8 mouse cellular contexts compared by ENCODE assay signal in the genomic region with DNA sequence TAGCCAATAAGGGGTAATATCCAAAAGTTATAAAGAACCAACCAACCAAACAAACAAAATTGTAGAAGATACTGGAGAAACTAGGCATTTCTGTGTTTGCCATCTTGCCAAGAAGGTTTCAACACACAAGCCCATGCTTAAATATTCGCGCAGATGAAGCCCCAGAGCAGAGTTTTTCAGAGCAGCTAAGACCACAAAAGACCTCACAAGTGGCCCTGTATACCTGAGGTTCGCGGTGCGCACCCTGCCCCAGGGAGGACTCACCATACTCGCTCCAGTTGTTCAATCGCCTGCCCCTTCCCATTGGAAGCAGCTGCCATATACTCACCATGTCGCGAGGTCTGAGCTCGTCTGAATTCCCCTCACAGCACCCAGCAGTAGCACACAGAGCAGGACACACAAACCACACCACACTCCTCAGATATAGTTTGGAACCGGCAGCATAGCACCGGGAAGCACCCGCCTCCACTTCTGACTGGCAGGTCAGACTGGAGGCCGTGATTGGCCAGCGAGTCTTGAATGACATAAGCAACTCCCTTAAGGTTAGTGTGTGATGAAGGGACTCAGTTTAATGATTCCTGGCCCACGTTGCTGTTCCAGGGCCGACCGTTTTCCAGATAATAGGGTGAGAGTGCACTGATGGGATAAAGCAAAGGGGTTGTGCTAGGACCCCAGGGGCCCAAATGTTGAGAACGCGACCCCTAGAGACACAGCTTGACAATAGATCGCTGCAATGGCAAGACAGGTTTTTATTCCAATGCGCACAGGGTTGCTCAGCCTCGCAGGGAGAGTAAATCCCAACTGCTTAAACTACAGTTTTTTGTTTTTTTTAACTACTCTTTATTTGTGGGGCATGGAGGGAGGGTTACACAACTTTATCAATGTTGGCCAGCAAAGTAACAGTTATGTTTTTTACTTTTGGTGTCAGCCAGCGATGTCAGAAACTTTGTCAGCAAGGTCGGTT. TPM values are rescaled to one million over a fixed set of nuclear protein-coding genes. Genes with fewer than 3 reads are reported as not detected.
DNase-seq lines count a peak whose midpoint lies in the region; ATAC-seq and TF ChIP-seq lines count a peak whose summit lies in the region.
"Not testable (repeated sequence)": the region's sequence is repeated elsewhere in the genome, so short reads cannot be mapped to it uniquely, and the experiment has no call there.

Gene Zfp976, minus strand, starts transcription at position 437 of the 964 bp plus-strand sequence.

- DNase-seq in Patski (ENCODE audit: low read depth, low spot score): not testable (repeated sequence)
- DNase-seq in cerebellum, postnatal 14 days: peak; percentile 47 to 56
- DNase-seq in frontal cortex, postnatal 14 days (ENCODE audit: low spot score in 2 of 2): peak; percentile 36 to 57
- DNase-seq in layer of hippocampus, adult 9-11 months: peak; percentile 80
- peak; percentile 29 for DNase-seq in ovary, postnatal 10 days (ENCODE audit: low spot score)
- DNase-seq in thymus, postnatal 0 days (ENCODE audit: low spot score): peak; percentile 70

- H3K4me2 ChIP-seq in hindbrain, embryonic 12.5 days (replicated peaks): peak within 1 kb of the TSS; percentile 46
- peak within 1 kb of the TSS; percentile 55 for H3K4me2 ChIP-seq in lung, embryonic 15.5 days

- not testable (repeated sequence) for H3K27me3 ChIP-seq in Patski; hindbrain, embryonic 12.5 days; lung, embryonic 15.5 days

- H3K9ac ChIP-seq in hindbrain, embryonic 12.5 days: peak within 1 kb of the TSS; percentile 23; the same call in 1 of the 2 replicates
- H3K9ac ChIP-seq in lung, embryonic 15.5 days: peak within 1 kb of the TSS; percentile 47

- not testable (repeated sequence) for TF ChIP-seq CTCF in Patski (IDR thresholded peaks at IDR 0.05)

- POLR2A ChIA-PET in Patski (lab: Charles Lee): not testable (repeated sequence)

- CTCF ChIA-PET in Patski (lab: Charles Lee): not testable (repeated sequence)

- H3K27ac ChIP-seq in hindbrain, embryonic 12.5 days: not testable (repeated sequence)
- H3K27ac ChIP-seq in lung, embryonic 15.5 days: peak within 1 kb of the TSS; percentile 33; the same call in 1 of the 2 replicates

- H3K4me3 ChIP-seq in hindbrain, embryonic 12.5 days: peak within 1 kb of the TSS; percentile 38
- H3K4me3 ChIP-seq in lung, embryonic 15.5 days: peak within 1 kb of the TSS; percentile 49

- H3K9me3 ChIP-seq in hindbrain, embryonic 12.5 days (replicated peaks); lung, embryonic 15.5 days: not testable (repeated sequence)

- in situ Hi-C loops in Patski (cut with MboI; ENCODE audit: low pct_unique_long_range_greater_than_20kb): not testable (repeated sequence)

- not testable (repeated sequence) for H3K4me1 ChIP-seq in hindbrain, embryonic 12.5 days; lung, embryonic 15.5 days

- ATAC-seq in Patski: peak; percentile 26
- ATAC-seq in hindbrain, embryonic 12.5 days (ENCODE audit: low FRiP score): peak; percentile 97
- peak; percentile 98 for ATAC-seq in lung, embryonic 15.5 days (ENCODE audit: borderline replicate concordance, extremely low read depth, low FRiP score, low TSS enrichment)

- 4% methylated on average over 25 of the region's 25 CpGs for WGBS in hindbrain, embryonic 12.5 days
- 2% methylated on average over 25 of the region's 25 CpGs for WGBS in lung, embryonic 15.5 days

- not testable (repeated sequence) for H3K36me3 ChIP-seq in hindbrain, embryonic 12.5 days; lung, embryonic 15.5 days

RNA-seq across cellular contexts. Expression of gene Zfp976, which starts in this region (rescaled TPM):
- 2.0 TPM for polyA plus RNA-seq in Patski (2021)
- polyA plus RNA-seq in hindbrain, embryonic 12.5 days (2016; fragmentation: Nextera tagmentation; extraction: Ambion mirVana): 3.4 and 3.7 TPM in 2 replicates
- 5.2 and 5.4 TPM in 2 replicates for polyA plus RNA-seq in lung, embryonic 15.5 days (2015; fragmentation: Nextera tagmentation; extraction: Ambion mirVana)
- 0.90 and 0.98 TPM in 2 replicates for polyA plus RNA-seq in thymus, postnatal 0 days (2015; fragmentation: Nextera tagmentation; extraction: Ambion mirVana)

Comparison
In these comparisons a context has a peak if more than half of its experiments do, and no peak if none do; other contexts are left out.
1. Peak in DNase-seq in thymus, postnatal 0 days; RNA of the gene not detected or under 1 TPM.
2. ATAC-seq: peak in every context shown above with its lines; median percentile 98 in lung, embryonic 15.5 days; 97 in hindbrain, embryonic 12.5 days; 26 in Patski.